Comparison of ENCODE assay signal across 10 mouse cellular contexts in the genomic region with DNA sequence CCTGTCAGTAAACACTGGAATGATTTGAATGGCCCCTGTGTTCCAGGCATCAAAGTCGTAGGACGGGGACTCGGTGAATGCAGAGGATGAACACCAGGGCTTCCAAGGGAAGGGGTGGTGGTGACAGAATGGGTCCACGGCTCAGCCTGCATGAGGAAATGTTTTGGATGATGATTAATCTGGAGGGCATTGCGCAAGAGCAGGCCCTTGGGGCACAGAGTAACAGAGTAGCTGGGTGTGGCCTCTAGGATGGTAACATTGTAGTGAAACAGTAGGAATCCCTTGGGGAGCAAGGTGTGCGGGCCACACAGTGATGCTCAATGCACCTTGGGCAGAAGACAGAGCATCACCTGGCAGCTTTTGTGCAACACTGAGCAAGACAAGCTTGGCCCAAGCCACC.
DNase-seq lines count a peak whose midpoint lies in the region; ATAC-seq lines count a peak whose summit lies in the region.
"Had no signal": no experiment of that assay in that cellular context is flagged by ENCODE, and none has a peak within 500 bp of the region (broad histone marks: within the 10 kb centered on the region; RNA-seq: fewer than 3 reads in every experiment).

No protein-coding gene starts in this region.

- H3K36me3 ChIP-seq in hindbrain, embryonic 16.5 days (ENCODE audit: control insufficient read depth, insufficient read depth, low read length), result no peaks in the 10 kb centered on the region
- no peaks in the 10 kb centered on the region for H3K36me3 ChIP-seq in liver, embryonic 13.5 days

- 0 out of 2 replicates have a peak, but pooled peaks have one; percentile 13 for ATAC-seq in hindbrain, embryonic 16.5 days
- ATAC-seq in liver, embryonic 13.5 days (ENCODE audit: low read depth), result peak; percentile 59

- no peaks in the 10 kb centered on the region for H3K27me3 ChIP-seq in hindbrain, embryonic 16.5 days (replicated peaks; ENCODE audit: control insufficient read depth, insufficient read depth, low read length)
- no peaks in the 10 kb centered on the region for H3K27me3 ChIP-seq in liver, embryonic 13.5 days

- peaks cover 5% of the 10 kb centered on the region for H3K4me1 ChIP-seq in hindbrain, embryonic 16.5 days (ENCODE audit: control insufficient read depth, insufficient read depth, low read depth, low read length)
- peaks cover 3% of the 10 kb centered on the region; the same call in 1 of the 2 replicates for H3K4me1 ChIP-seq in liver, embryonic 13.5 days (replicated peaks)

- no peak overlapping the region for H3K4me2 ChIP-seq in hindbrain, embryonic 16.5 days (ENCODE audit: low read length)
- H3K4me2 ChIP-seq in liver, embryonic 13.5 days, result no peak overlapping the region

- no peak overlapping the region for H3K27ac ChIP-seq in hindbrain, embryonic 16.5 days (ENCODE audit: low read depth, low read length)
- H3K27ac ChIP-seq in liver, embryonic 13.5 days, result no peak overlapping the region

- no peaks in the 10 kb centered on the region for H3K9me3 ChIP-seq in hindbrain, embryonic 16.5 days (ENCODE audit: control insufficient read depth, low read length)
- H3K9me3 ChIP-seq in liver, embryonic 13.5 days (replicated peaks), result no peaks in the 10 kb centered on the region

- no peak overlapping the region for H3K4me3 ChIP-seq in hindbrain, embryonic 16.5 days (ENCODE audit: low read length)
- H3K4me3 ChIP-seq in liver, embryonic 13.5 days (replicated peaks), result no peak overlapping the region
- H3K4me3 ChIP-seq: erythroblast, embryonic 14.5 days had no signal

- no peak overlapping the region for H3K9ac ChIP-seq in hindbrain, embryonic 16.5 days (ENCODE audit: low read depth, low read length)
- H3K9ac ChIP-seq in liver, embryonic 13.5 days, result no peak overlapping the region

- 92% methylated on average over 6 of the region's 6 CpGs for WGBS in hindbrain, embryonic 16.5 days
- 46% methylated on average over 6 of the region's 6 CpGs for WGBS in liver, embryonic 13.5 days (ENCODE audit: insufficient replicate concordance)

- DNase-seq in gastrocnemius, postnatal 25 days, result peak; percentile 20
- no peak for DNase-seq in gastrocnemius, postnatal 4 days (ENCODE audit: low spot score in 2 of 2)
- DNase-seq in 3T3-L1 (ENCODE audit: low read depth, low spot score), result peak; percentile 74
- no peak for DNase-seq in liver, embryonic 13.5 days
- no peak for DNase-seq in retina, postnatal 1 day
- DNase-seq in spleen, adult 18-20 months, result no peak
- DNase-seq in thymus, adult 18-20 months, result no peak
- DNase-seq: thymus, adult 2 months had no signal

Comparison
In these comparisons a context has a peak if more than half of its experiments do, and no peak if none do; other contexts are left out.
1. DNase-seq: peak in gastrocnemius, postnatal 25 days (single experiment) and 3T3-L1 (single experiment); none in gastrocnemius, postnatal 4 days (0 of 2), liver, embryonic 13.5 days (single experiment), retina, postnatal 1 day (single experiment), spleen, adult 18-20 months (0 of 2) and thymus, adult 18-20 months (0 of 2).